Mouse (Mus musculus) liver, embryonic 15.5 days (tissue): ENCODE measurements at regions not wholly inside any gene's neighbourhood (a gene's known extent, or its start where the extent isn't known, plus 50 kb on each side); places are given as distances from the start of the nearest gene placed in this dataset.
"Not testable (repeated sequence)": the region's sequence is repeated elsewhere in the genome, so short reads cannot be mapped to it uniquely, and the experiment has no call there.

Experiments
- ATAC-seq: fragments of 200-750 bp; cut with Nextera tagmentation; 2 replicates; pipeline ENCODE4 v1.8.0; 2017; ENCODE audit warnings: moderate number of reproducible peaks, mild to moderate bottlenecking, moderate library complexity; ENCODE audit not compliant: insufficient read depth
- H3K27ac ChIP-seq: fragments of 300-500 bp; sonication (generic); replicated peaks from 2 replicates; pipeline ENCODE4 v1.5.1; 2015; ENCODE audit warnings: mild to moderate bottlenecking, inconsistent platforms
- H3K27me3 ChIP-seq: fragments of 300-500 bp; sonication (generic); 2 replicates; pipeline ENCODE4 v1.6.1; 2015; ENCODE audit warnings: mild to moderate bottlenecking, inconsistent platforms
- H3K36me3 ChIP-seq: fragments of 300-500 bp; sonication (generic); replicated peaks from 2 replicates; pipeline ENCODE4 v1.6.1; 2015; ENCODE audit warnings: moderate library complexity, mild to moderate bottlenecking, inconsistent platforms
- H3K4me1 ChIP-seq: fragments of 300-500 bp; sonication (generic); replicated peaks from 2 replicates; pipeline ENCODE4 v1.6.1; 2015; ENCODE audit warnings: inconsistent platforms
- H3K4me2 ChIP-seq: fragments of 300-500 bp; sonication (generic); 2 replicates; pipeline ENCODE4 v1.6.1; 2015; ENCODE audit warnings: moderate library complexity, mild to moderate bottlenecking, inconsistent platforms
- H3K4me3 ChIP-seq: fragments of 300-500 bp; sonication (generic); replicated peaks from 2 replicates; pipeline ENCODE4 v1.5.1; 2015; ENCODE audit warnings: mild to moderate bottlenecking, inconsistent platforms
- H3K9ac ChIP-seq: fragments of 300-500 bp; sonication (generic); 2 replicates; pipeline ENCODE4 v1.6.1; 2015; ENCODE audit warnings: moderate library complexity, mild to moderate bottlenecking, inconsistent platforms
- H3K9me3 ChIP-seq: fragments of 300-500 bp; sonication (generic); replicated peaks from 2 replicates; pipeline ENCODE4 v1.6.1; 2016; ENCODE audit warnings: inconsistent platforms
- WGBS: fragments of 180-500 bp; shearing (Covaris S2); methylation state at CpG from one replicate; pipeline ENCODE4 v1.1.7; 2015; ENCODE audit warnings: mixed read lengths; ENCODE audit not compliant: insufficient replicate concordance; 5-methylcytosine and 5-hydroxymethylcytosine counted together

- no peak overlapping the region for H3K9ac ChIP-seq
- H3K9me3 ChIP-seq, result peaks cover 34% of the 10 kb centered on the region
- H3K36me3 ChIP-seq, result no peaks in the 10 kb centered on the region
- 41% methylated on average over 6 of the region's 6 CpGs for WGBS
- no peaks in the 10 kb centered on the region for H3K27me3 ChIP-seq
- H3K4me2 ChIP-seq, result no peak overlapping the region
- no peaks in the 10 kb centered on the region for H3K4me1 ChIP-seq
- H3K27ac ChIP-seq, result no peak overlapping the region
- no peak overlapping the region for H3K4me3 ChIP-seq
- ATAC-seq, result peak; percentile 22
Observed at GRCm38 (mm10) chr4:3081148-3081952, 85.8 kb upstream of the Vmn1r2 start.

GRCm38 (mm10) chr4:3081953-3082950 is 84.9 kb upstream of the Vmn1r2 start:
- Histone ChIP-seq H3K27ac (no peak overlapping the region), H3K36me3 (no peaks in the 10 kb centered on the region), H3K9ac (no peak overlapping the region), H3K4me2 (no peak overlapping the region), H3K4me1 (no peaks in the 10 kb centered on the region), H3K9me3 (peaks cover 34% of the 10 kb centered on the region), H3K4me3 (no peak overlapping the region), H3K27me3 (no peaks in the 10 kb centered on the region)
- ATAC-seq, result peak; percentile 7; the same call in 1 of the 2 replicates
- 54% methylated on average over 3 of the region's 3 CpGs for WGBS

DNA sequence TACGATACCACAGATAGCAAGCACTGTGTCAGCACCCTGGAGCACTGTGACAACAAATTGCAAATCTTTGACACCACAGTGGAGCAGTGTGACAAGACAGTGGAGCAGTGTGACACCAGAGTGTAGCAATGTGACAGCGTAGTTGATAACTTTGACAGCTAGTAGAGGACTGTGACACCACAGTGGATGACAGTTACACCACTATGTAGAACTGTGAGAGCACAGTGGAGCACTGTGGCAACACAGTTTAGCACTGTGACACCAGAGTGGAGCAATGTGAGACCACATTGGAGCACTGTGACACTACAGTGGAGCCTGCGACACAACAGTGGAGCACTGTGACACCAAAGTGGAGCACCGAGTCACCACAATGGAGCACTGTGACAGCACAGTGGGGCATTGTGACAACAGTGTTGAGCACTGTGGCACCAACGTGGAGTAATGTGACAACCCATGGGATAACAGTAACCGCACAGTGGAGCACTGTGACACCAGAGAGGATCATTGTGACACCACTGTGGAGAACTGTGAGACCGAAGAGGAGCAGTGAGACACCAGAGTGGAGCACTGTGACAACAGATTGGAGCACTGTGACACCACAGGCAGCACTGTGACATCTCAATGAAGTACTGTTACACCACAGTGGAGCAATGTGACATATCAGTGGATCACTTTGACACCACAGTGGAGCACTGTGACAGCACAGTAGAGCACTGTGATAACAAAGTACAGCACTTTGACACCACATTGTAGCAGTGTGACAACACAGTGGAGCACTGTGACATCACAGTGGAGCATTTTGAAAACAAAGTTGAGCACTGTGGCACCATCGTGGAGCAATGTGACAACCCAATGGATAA is 83.7 kb upstream of the Vmn1r2 start:
- H3K9me3 ChIP-seq, result peaks cover 40% of the 10 kb centered on the region
- H3K36me3 ChIP-seq, result no peaks in the 10 kb centered on the region
- H3K9ac ChIP-seq, result no peak overlapping the region
- ATAC-seq, result peak; percentile 16; the same call in 1 of the 2 replicates
- no peak overlapping the region for H3K27ac ChIP-seq
- 39% methylated on average over 8 of the region's 8 CpGs for WGBS
- H3K4me2 ChIP-seq, result no peak overlapping the region
- no peak overlapping the region for H3K4me3 ChIP-seq
- no peaks in the 10 kb centered on the region for H3K4me1 ChIP-seq
- H3K27me3 ChIP-seq, result no peaks in the 10 kb centered on the region

- Histone ChIP-seq H3K4me3 (no peak overlapping the region), H3K4me2 (no peak overlapping the region), H3K27me3 (no peaks in the 10 kb centered on the region), H3K9ac (no peak overlapping the region), H3K9me3 (peaks cover 40% of the 10 kb centered on the region), H3K4me1 (no peaks in the 10 kb centered on the region), H3K27ac (no peak overlapping the region), H3K36me3 (no peaks in the 10 kb centered on the region)
- peak; percentile 5; the same call in 1 of the 2 replicates for ATAC-seq
- 38% methylated on average over 3 of the region's 3 CpGs for whole genome bisulfite sequencing
Observed at GRCm38 (mm10) chr4:3084021-3084545, 83.0 kb upstream of the Vmn1r2 start.

- WGBS, result 46% methylated on average over 6 of the region's 6 CpGs
- Histone ChIP-seq H3K4me3 (no peak overlapping the region), H3K27me3 (no peaks in the 10 kb centered on the region), H3K27ac (no peak overlapping the region), H3K9me3 (peaks cover 39% of the 10 kb centered on the region), H3K4me2 (no peak overlapping the region), H3K36me3 (no peaks in the 10 kb centered on the region), H3K9ac (no peak overlapping the region), H3K4me1 (no peaks in the 10 kb centered on the region)
- peak; percentile 5; the same call in 1 of the 2 replicates for ATAC-seq
Observed at GRCm38 (mm10) chr4:3085456-3086448, 81.4 kb upstream of the Vmn1r2 start.

- 56% methylated on average over 7 of the region's 7 CpGs for WGBS
- not testable (repeated sequence) for H3K27ac ChIP-seq, H3K27me3 ChIP-seq, H3K4me2 ChIP-seq, H3K4me3 ChIP-seq, H3K4me1 ChIP-seq, H3K36me3 ChIP-seq, ATAC-seq, H3K9ac ChIP-seq
- peaks cover 28% of the 10 kb centered on the region for H3K9me3 ChIP-seq
Observed at GRCm38 (mm10) chr4:3087616-3088015, 79.5 kb upstream of the Vmn1r2 start.

GRCm38 (mm10) chr4:3089567-3090377 is 77.3 kb upstream of the Vmn1r2 start:
- H3K4me3 ChIP-seq, result no peak overlapping the region
- peaks cover 22% of the 10 kb centered on the region for H3K9me3 ChIP-seq
- no peaks in the 10 kb centered on the region for H3K27me3 ChIP-seq
- no peak for ATAC-seq
- WGBS, result 39% methylated on average over 13 of the region's 13 CpGs
- no peaks in the 10 kb centered on the region for H3K4me1 ChIP-seq
- no peak overlapping the region for H3K27ac ChIP-seq
- H3K36me3 ChIP-seq, result no peaks in the 10 kb centered on the region
- H3K4me2 ChIP-seq, result no peak overlapping the region
- H3K9ac ChIP-seq, result no peak overlapping the region

DNA sequence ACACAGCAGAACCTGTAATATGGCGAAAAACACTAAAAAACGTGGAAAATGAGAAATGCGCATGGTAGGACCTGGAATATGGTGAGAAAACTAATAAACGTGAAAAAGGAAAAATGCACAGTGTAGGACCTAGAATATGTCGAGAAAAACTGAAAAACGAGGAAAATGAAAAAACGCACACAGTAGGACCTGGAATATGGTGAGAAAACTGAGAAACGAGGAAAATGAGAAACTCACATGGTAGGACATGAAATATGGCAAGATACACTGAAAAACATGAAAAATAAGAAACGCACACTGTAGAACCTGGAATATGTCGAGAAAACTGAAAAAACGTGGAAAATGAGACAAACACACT is 76.8 kb upstream of the Vmn1r2 start:
- WGBS, result 58% methylated on average over 11 of the region's 11 CpGs
- no peak overlapping the region for H3K4me2 ChIP-seq
- no peak overlapping the region for H3K27ac ChIP-seq
- peaks cover 22% of the 10 kb centered on the region for H3K9me3 ChIP-seq
- H3K4me3 ChIP-seq, result no peak overlapping the region
- H3K36me3 ChIP-seq, result no peaks in the 10 kb centered on the region
- no peak overlapping the region for H3K9ac ChIP-seq
- H3K27me3 ChIP-seq, result no peaks in the 10 kb centered on the region
- no peak for ATAC-seq
- H3K4me1 ChIP-seq, result no peaks in the 10 kb centered on the region

GRCm38 (mm10) chr4:3090742-3091141 is 76.4 kb upstream of the Vmn1r2 start:
- H3K4me2 ChIP-seq, result no peak overlapping the region
- no peak overlapping the region for H3K27ac ChIP-seq
- H3K36me3 ChIP-seq, result no peaks in the 10 kb centered on the region
- no peak overlapping the region for H3K4me3 ChIP-seq
- 56% methylated on average over 9 of the region's 9 CpGs for WGBS
- 0 out of 2 replicates have a peak, but pooled peaks have one; percentile 15 for ATAC-seq
- H3K4me1 ChIP-seq, result no peaks in the 10 kb centered on the region
- no peak overlapping the region for H3K9ac ChIP-seq
- H3K27me3 ChIP-seq, result no peaks in the 10 kb centered on the region
- peaks cover 22% of the 10 kb centered on the region for H3K9me3 ChIP-seq
